Mouse (Mus musculus) forebrain, embryonic 15.5 days (tissue): ENCODE results near the gene Arpc1a. TPM values are rescaled to one million over a fixed set of nuclear protein-coding genes. Genes with fewer than 3 reads are reported as not detected.

Experiments used
- ATAC-seq: fragments of 200-750 bp; cut with Nextera tagmentation; replicated peaks from 2 replicates; pipeline ENCODE4 v1.8.0; 2017; ENCODE audit warnings: mild to moderate bottlenecking, moderate TSS enrichment, moderate library complexity
- H3K27ac ChIP-seq: fragments of 300-500 bp; sonication (generic); replicated peaks from 2 replicates; pipeline ENCODE4 v1.5.1; 2015; ENCODE audit warnings: mild to moderate bottlenecking, inconsistent platforms
- H3K27me3 ChIP-seq: fragments of 300-500 bp; sonication (generic); 2 replicates; pipeline ENCODE4 v1.6.1; 2015; ENCODE audit warnings: inconsistent platforms
- H3K36me3 ChIP-seq: fragments of 300-500 bp; sonication (generic); 2 replicates; pipeline ENCODE4 v1.6.1; 2015; ENCODE audit warnings: mild to moderate bottlenecking, inconsistent platforms
- H3K4me1 ChIP-seq: fragments of 300-500 bp; sonication (generic); 2 replicates; pipeline ENCODE4 v1.6.1; 2015; ENCODE audit warnings: inconsistent platforms
- H3K4me2 ChIP-seq: fragments of 300-500 bp; sonication (generic); replicated peaks from 2 replicates; pipeline ENCODE4 v1.6.1; 2015; ENCODE audit warnings: mild to moderate bottlenecking, inconsistent platforms
- H3K4me3 ChIP-seq: fragments of 300-500 bp; sonication (generic); 2 replicates; pipeline ENCODE4 v1.5.1; 2015; ENCODE audit warnings: mild to moderate bottlenecking, inconsistent platforms
- H3K9ac ChIP-seq: fragments of 300-500 bp; sonication (generic); replicated peaks from 2 replicates; pipeline ENCODE4 v1.6.1; 2015; ENCODE audit warnings: mild to moderate bottlenecking, inconsistent platforms
- H3K9me3 ChIP-seq: fragments of 300-500 bp; sonication (generic); 2 replicates; pipeline ENCODE4 v1.6.1; 2016; ENCODE audit warnings: inconsistent platforms
- WGBS: fragments of 180-500 bp; shearing (Covaris S2); methylation state at CpG from one replicate; pipeline ENCODE4 v1.1.7; 2015; ENCODE audit warnings: mixed read lengths; 5-methylcytosine and 5-hydroxymethylcytosine counted together
- polyA plus RNA-seq: library from polyadenylated mRNA; unstranded; fragments of >200 nt; fragmentation: Nextera tagmentation; extraction: Ambion mirVana; gene quantifications from 2 replicates; pipeline ENCODE4 v1.2.1, GENCODE M21; 2015

Gene Arpc1a
- polyA plus RNA-seq, 1 experiment from 2014 or later: 258 TPM

GRCm38 (mm10) chr5:145110401-145110800 lies 26.8 kb downstream of the Arpc1a start:
- 92% methylated on average over 6 of the region's 6 CpGs for WGBS
- H3K4me1 ChIP-seq: peaks cover 11% of the 10 kb centered on the region
- H3K9me3 ChIP-seq: no peaks in the 10 kb centered on the region
- no peak overlapping the region for H3K9ac ChIP-seq
- 0 out of 2 replicates have a peak, but pooled peaks cover 5% of the 10 kb centered on the region for H3K27me3 ChIP-seq
- H3K36me3 ChIP-seq: peaks cover 57% of the 10 kb centered on the region
- no peak for ATAC-seq
- no peak overlapping the region for H3K4me2 ChIP-seq
- no peak overlapping the region for H3K4me3 ChIP-seq
- no peak overlapping the region for H3K27ac ChIP-seq

GRCm38 (mm10) chr5:145112566-145112965 lies 28.9 kb downstream of the Arpc1a start:
- Histone ChIP-seq H3K9me3 (no peaks in the 10 kb centered on the region), H3K4me1 (peaks cover 11% of the 10 kb centered on the region), H3K27me3 (0 out of 2 replicates have a peak, but pooled peaks cover 5% of the 10 kb centered on the region), H3K4me2 (no peak overlapping the region), H3K9ac (no peak overlapping the region), H3K36me3 (peaks cover 37% of the 10 kb centered on the region), H3K4me3 (no peak overlapping the region), H3K27ac (no peak overlapping the region)
- ATAC-seq: no peak
- 86% methylated on average over 8 of the region's 8 CpGs for WGBS

GRCm38 (mm10) chr5:145113416-145113815 lies 29.8 kb downstream of the Arpc1a start:
- Histone ChIP-seq H3K4me2 (peak overlapping the region; percentile 53), H3K27me3 (0 out of 2 replicates have a peak, but pooled peaks cover 5% of the 10 kb centered on the region), H3K9me3 (no peaks in the 10 kb centered on the region), H3K4me1 (peaks cover 11% of the 10 kb centered on the region), H3K36me3 (peaks cover 29% of the 10 kb centered on the region), H3K9ac (no peak overlapping the region), H3K4me3 (no peak overlapping the region), H3K27ac (no peak overlapping the region)
- WGBS: 41% methylated on average over 2 of the region's 2 CpGs
- ATAC-seq: no peak

GRCm38 (mm10) chr5:145114071-145114605 lies 30.5 kb downstream of the Arpc1a start, which contains the start of gene Arpc1b:
Arpc1b (plus strand) TSS chr5:145114215.
- Histone ChIP-seq H3K36me3 (peaks cover 23% of the 10 kb centered on the region), H3K9ac (peak within 1 kb of the TSS; percentile 42), H3K27me3 (0 out of 2 replicates have a peak, but pooled peaks cover 5% of the 10 kb centered on the region), H3K4me2 (peak within 1 kb of the TSS; percentile 53), H3K4me1 (peaks cover 11% of the 10 kb centered on the region), H3K4me3 (peak within 1 kb of the TSS; percentile 44), H3K9me3 (no peaks in the 10 kb centered on the region), H3K27ac (no peak within 1 kb of the TSS)
- under 1% methylated on average over 39 of the region's 53 CpGs for WGBS
- ATAC-seq: peak; percentile 39; the same call in 1 of the 2 replicates

- Histone ChIP-seq H3K36me3 (peaks cover 17% of the 10 kb centered on the region), H3K4me2 (peak overlapping the region; percentile 53), H3K9me3 (no peaks in the 10 kb centered on the region), H3K4me3 (peak overlapping the region; percentile 44), H3K9ac (peak overlapping the region; percentile 42), H3K27me3 (0 out of 2 replicates have a peak, but pooled peaks cover 5% of the 10 kb centered on the region), H3K4me1 (peaks cover 11% of the 10 kb centered on the region), H3K27ac (no peak overlapping the region)
- peak; percentile 30; the same call in 1 of the 2 replicates for ATAC-seq
- WGBS: 15% methylated on average over 40 of the region's 40 CpGs
These were observed 31.2 kb downstream of the Arpc1a start for GRCm38 (mm10) chr5:145114606-145115473.

- Histone ChIP-seq H3K4me1 (peaks cover 11% of the 10 kb centered on the region), H3K4me3 (no peak overlapping the region), H3K9me3 (no peaks in the 10 kb centered on the region), H3K4me2 (no peak overlapping the region), H3K9ac (no peak overlapping the region), H3K27ac (no peak overlapping the region), H3K36me3 (peaks cover 8% of the 10 kb centered on the region), H3K27me3 (0 out of 2 replicates have a peak, but pooled peaks cover 5% of the 10 kb centered on the region)
- ATAC-seq: no peak
- WGBS: 91% methylated on average over 5 of the region's 5 CpGs
These were observed 32.1 kb downstream of the Arpc1a start for GRCm38 (mm10) chr5:145115736-145116135.

- Histone ChIP-seq H3K36me3 (peaks cover 3% of the 10 kb centered on the region; the same call in 1 of the 2 replicates), H3K4me2 (no peak overlapping the region), H3K9ac (no peak overlapping the region), H3K4me1 (peaks cover 11% of the 10 kb centered on the region), H3K4me3 (no peak overlapping the region), H3K27me3 (0 out of 2 replicates have a peak, but pooled peaks cover 5% of the 10 kb centered on the region), H3K9me3 (no peaks in the 10 kb centered on the region), H3K27ac (no peak overlapping the region)
- no peak for ATAC-seq
- 64% methylated on average over 4 of the region's 4 CpGs for WGBS
These were observed 32.7 kb downstream of the Arpc1a start for GRCm38 (mm10) chr5:145116316-145116715.

- Histone ChIP-seq H3K9ac (no peak overlapping the region), H3K4me3 (no peak overlapping the region), H3K4me1 (peaks cover 11% of the 10 kb centered on the region), H3K27ac (no peak overlapping the region), H3K36me3 (no peaks in the 10 kb centered on the region), H3K27me3 (0 out of 2 replicates have a peak, but pooled peaks cover 5% of the 10 kb centered on the region), H3K4me2 (no peak overlapping the region), H3K9me3 (no peaks in the 10 kb centered on the region)
- ATAC-seq: no peak
- WGBS: 46% methylated on average over 10 of the region's 10 CpGs
These were observed 33.3 kb downstream of the Arpc1a start for GRCm38 (mm10) chr5:145116916-145117315.

GRCm38 (mm10) chr5:145118005-145118404 lies 34.4 kb downstream of the Arpc1a start:
- Histone ChIP-seq H3K4me2 (no peak overlapping the region), H3K9me3 (no peaks in the 10 kb centered on the region), H3K27me3 (0 out of 2 replicates have a peak, but pooled peaks cover 5% of the 10 kb centered on the region), H3K27ac (no peak overlapping the region), H3K4me3 (no peak overlapping the region), H3K4me1 (peaks cover 11% of the 10 kb centered on the region), H3K36me3 (no peaks in the 10 kb centered on the region), H3K9ac (no peak overlapping the region)
- 72% methylated on average over 6 of the region's 6 CpGs for WGBS
- ATAC-seq: no peak

- Histone ChIP-seq H3K9ac (no peak overlapping the region), H3K36me3 (no peaks in the 10 kb centered on the region), H3K4me2 (no peak overlapping the region), H3K4me3 (no peak overlapping the region), H3K4me1 (peaks cover 11% of the 10 kb centered on the region), H3K27me3 (0 out of 2 replicates have a peak, but pooled peaks cover 4% of the 10 kb centered on the region), H3K27ac (no peak overlapping the region), H3K9me3 (no peaks in the 10 kb centered on the region)
- ATAC-seq: no peak
- 88% methylated on average over 5 of the region's 5 CpGs for WGBS
These were observed 34.8 kb downstream of the Arpc1a start for GRCm38 (mm10) chr5:145118461-145118860.

- 0 out of 2 replicates have a peak, but pooled peaks cover under 1% of the 10 kb centered on the region for H3K36me3 ChIP-seq
- no peak overlapping the region for H3K9ac ChIP-seq
- WGBS: 99% methylated on average over 2 of the region's 2 CpGs
- no peak overlapping the region for H3K27ac ChIP-seq
- ATAC-seq: no peak
- no peak overlapping the region for H3K4me3 ChIP-seq
- H3K4me2 ChIP-seq: no peak overlapping the region
- H3K4me1 ChIP-seq: peaks cover 5% of the 10 kb centered on the region
- no peaks in the 10 kb centered on the region for H3K9me3 ChIP-seq
- H3K27me3 ChIP-seq: no peaks in the 10 kb centered on the region
These were observed 35.8 kb downstream of the Arpc1a start for GRCm38 (mm10) chr5:145119385-145119784.

GRCm38 (mm10) chr5:145120921-145121320 lies 37.3 kb downstream of the Arpc1a start:
- no peaks in the 10 kb centered on the region for H3K27me3 ChIP-seq
- H3K4me3 ChIP-seq: no peak overlapping the region
- H3K9me3 ChIP-seq: no peaks in the 10 kb centered on the region
- H3K36me3 ChIP-seq: peaks cover 11% of the 10 kb centered on the region; the same call in 1 of the 2 replicates
- no peak overlapping the region for H3K27ac ChIP-seq
- no peak for ATAC-seq
- no peaks in the 10 kb centered on the region for H3K4me1 ChIP-seq
- H3K4me2 ChIP-seq: no peak overlapping the region
- 72% methylated on average over 7 of the region's 7 CpGs for WGBS
- no peak overlapping the region for H3K9ac ChIP-seq
